Mouse (Mus musculus): ENCODE measurements around the gene Eef2.
"Not testable (repeated sequence)": the region's sequence is repeated elsewhere in the genome, so short reads cannot be mapped to it uniquely, and the experiment has no call there.

Eef2 gene

GRCm38 (mm10) chr10:81151261-81151660, 25.2 kb upstream of the Eef2 start:
- DNase-seq, result no peak

- DNase-seq, result no peak
Observed at GRCm38 (mm10) chr10:81152609-81153008, 23.8 kb upstream of the Eef2 start.

GRCm38 (mm10) chr10:81154313-81154712, 22.1 kb upstream of the Eef2 start:
- no peak for DNase-seq

- no peak for DNase-seq
Observed at GRCm38 (mm10) chr10:81154736-81155135, 21.7 kb upstream of the Eef2 start.

- no peak for DNase-seq
Observed at GRCm38 (mm10) chr10:81161602-81162317, 14.7 kb upstream of the Eef2 start.

GRCm38 (mm10) chr10:81162318-81162652, 14.1 kb upstream of the Eef2 start:
- DNase-seq, result no peak

- no peak for DNase-seq
Observed at GRCm38 (mm10) chr10:81165118-81165517, 11.3 kb upstream of the Eef2 start.

GRCm38 (mm10) chr10:81167200-81168086, 9.0 kb upstream of the Eef2 start, which contains the start of gene Pias4:
Gene Pias4 (minus strand): TSS chr10:81167923.
- peak; percentile 100 for DNase-seq

GRCm38 (mm10) chr10:81168087-81168431, 8.4 kb upstream of the Eef2 start:
- no peak for DNase-seq

- peak; percentile 91 for DNase-seq
Observed at GRCm38 (mm10) chr10:81168521-81169244, 7.7 kb upstream of the Eef2 start.

GRCm38 (mm10) chr10:81169411-81169900, 7.0 kb upstream of the Eef2 start:
- DNase-seq, result peak; percentile 64

GRCm38 (mm10) chr10:81173132-81173531, 3.3 kb upstream of the Eef2 start:
- DNase-seq, result peak; percentile 88

- DNase-seq, result peak; percentile 96
Observed at GRCm38 (mm10) chr10:81174617-81175344, 1.6 kb upstream of the Eef2 start.

- DNase-seq, result not testable (repeated sequence)
Observed at GRCm38 (mm10) chr10:81175345-81175701, 1.1 kb upstream of the Eef2 start.

- DNase-seq, result no peak
Observed at GRCm38 (mm10) chr10:81175936-81176465, 430 bp upstream of the Eef2 start.

- no peak for DNase-seq
Observed at GRCm38 (mm10) chr10:81177491-81177925, 1.1 kb downstream of the Eef2 start.

GRCm38 (mm10) chr10:81177958-81178712, 1.7 kb downstream of the Eef2 start:
- DNase-seq, result no peak

- DNase-seq, result no peak
Observed at GRCm38 (mm10) chr10:81178927-81179326, 2.5 kb downstream of the Eef2 start.

GRCm38 (mm10) chr10:81179451-81180342, 3.3 kb downstream of the Eef2 start:
- no peak for DNase-seq

- no peak for DNase-seq
Observed at GRCm38 (mm10) chr10:81180946-81181345, 4.5 kb downstream of the Eef2 start.

All from thymus, postnatal 25 days (tissue).